Mouse (Mus musculus): ENCODE data around the gene Slc2a3. TPM values are rescaled to one million over a fixed set of nuclear protein-coding genes. Genes with fewer than 3 reads are reported as not detected.
"Not testable (repeated sequence)": the region's sequence is repeated elsewhere in the genome, so short reads cannot be mapped to it uniquely, and the experiment has no call there.

The Slc2a3 gene
- polyA plus RNA-seq, 1 experiment from 2014 or later, result 100 TPM

DNA sequence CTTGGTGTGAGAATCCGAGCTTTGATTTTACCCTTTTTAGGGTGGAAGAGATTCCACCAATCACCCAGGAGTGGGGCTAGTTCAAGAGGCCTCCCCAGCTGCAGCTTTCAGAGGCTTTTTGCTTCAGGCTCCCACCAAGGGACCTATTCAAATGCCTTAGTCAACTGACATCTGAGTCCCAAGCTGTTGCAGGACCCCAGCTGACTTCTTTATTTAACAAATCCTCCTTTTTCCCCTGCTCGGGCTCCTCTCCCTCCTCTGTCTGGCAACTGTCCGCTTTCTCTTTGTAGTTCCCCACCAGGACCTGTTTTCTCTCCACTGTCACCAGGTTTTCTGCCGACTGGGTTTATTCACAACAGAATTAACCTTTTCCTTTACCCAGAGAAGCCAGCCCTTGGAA, 85.6 kb downstream of the Slc2a3 start:
- WGBS, result 10% methylated on average over 4 of the region's 4 CpGs

DNA sequence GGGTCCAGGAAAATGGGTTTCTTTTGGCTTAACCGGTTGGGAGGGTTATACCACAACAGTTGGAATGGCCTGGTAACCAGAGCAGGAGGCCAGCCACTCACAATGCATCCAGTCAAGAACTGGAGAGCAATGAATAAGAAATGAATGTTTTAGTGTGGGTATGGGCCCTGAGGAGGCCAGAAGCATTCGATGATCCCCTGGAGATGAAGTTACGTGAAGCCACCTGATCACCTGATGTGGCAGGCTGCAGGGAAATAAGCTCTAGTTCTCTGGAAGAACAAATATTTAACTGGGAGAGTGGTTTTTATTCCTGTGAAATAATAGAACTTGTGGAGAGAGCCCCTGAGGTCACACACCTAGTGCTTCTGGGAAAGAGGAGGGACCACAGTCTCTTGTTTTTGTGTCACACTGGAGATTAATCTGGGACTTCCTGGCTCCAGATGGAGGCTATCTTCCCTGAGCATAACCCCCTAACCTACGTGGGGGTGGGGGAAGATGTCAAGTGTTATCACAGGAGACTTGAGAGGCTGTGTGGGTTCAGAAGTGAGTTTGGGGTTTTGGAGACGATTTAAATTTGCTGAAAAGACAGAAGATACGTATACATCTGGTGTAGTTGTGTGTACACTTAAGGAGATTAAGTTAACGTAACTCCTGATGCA, 86.6 kb downstream of the Slc2a3 start:
- no peak for ATAC-seq (ENCODE audit: insufficient number of reproducible peaks, low FRiP score, low TSS enrichment, low read depth)
- Histone ChIP-seq H3K9me3 (no peaks in the 10 kb centered on the region), H3K4me3 (no peak overlapping the region), H3K36me3 (no peaks in the 10 kb centered on the region), H3K4me1 (no peaks in the 10 kb centered on the region), H3K9ac (no peak overlapping the region), H3K27me3 (no peaks in the 10 kb centered on the region), H3K4me2 (no peak overlapping the region), H3K27ac (no peak overlapping the region)
- WGBS, result 58% methylated on average over 7 of the region's 7 CpGs

More for the DNA sequence above, 85.6 kb downstream of the Slc2a3 start:
- H3K36me3 ChIP-seq, result no peaks in the 10 kb centered on the region
- H3K4me3 ChIP-seq, result no peak overlapping the region
- no peak overlapping the region for H3K4me2 ChIP-seq
- H3K27me3 ChIP-seq, result no peaks in the 10 kb centered on the region
- no peaks in the 10 kb centered on the region for H3K9me3 ChIP-seq
- no peak overlapping the region for H3K27ac ChIP-seq
- ATAC-seq (ENCODE audit: insufficient number of reproducible peaks, low FRiP score, low TSS enrichment, low read depth), result no peak
- no peaks in the 10 kb centered on the region for H3K4me1 ChIP-seq
- no peak overlapping the region for H3K9ac ChIP-seq

DNA sequence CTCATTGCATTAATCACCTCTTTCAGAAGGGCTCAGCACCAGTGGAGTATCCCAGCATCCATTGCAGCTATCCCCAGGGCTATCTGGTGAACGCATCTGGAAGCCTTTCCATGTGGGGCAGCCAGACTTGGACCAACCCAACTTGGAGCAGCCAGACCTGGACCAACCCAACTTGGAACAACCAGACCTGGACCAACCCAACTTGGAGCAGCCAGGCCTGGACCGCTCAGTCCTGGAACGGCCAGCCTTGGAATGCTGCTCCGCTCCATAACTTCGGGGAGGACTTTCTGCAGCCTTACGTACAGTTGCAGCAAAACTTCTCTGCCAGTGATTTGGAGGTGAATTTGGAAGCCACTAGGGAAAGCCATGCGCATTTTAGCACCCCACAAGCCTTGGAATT, 88.3 kb downstream of the Slc2a3 start:
- not testable (repeated sequence) for H3K4me3 ChIP-seq, H3K27ac ChIP-seq, H3K27me3 ChIP-seq, H3K9ac ChIP-seq, H3K36me3 ChIP-seq, H3K9me3 ChIP-seq, H3K4me2 ChIP-seq, H3K4me1 ChIP-seq
- ATAC-seq (ENCODE audit: insufficient number of reproducible peaks, low FRiP score, low TSS enrichment, low read depth), result peak; percentile 55; the same call in 1 of the 2 replicates
- 73% methylated on average over 7 of the region's 7 CpGs for WGBS

DNA sequence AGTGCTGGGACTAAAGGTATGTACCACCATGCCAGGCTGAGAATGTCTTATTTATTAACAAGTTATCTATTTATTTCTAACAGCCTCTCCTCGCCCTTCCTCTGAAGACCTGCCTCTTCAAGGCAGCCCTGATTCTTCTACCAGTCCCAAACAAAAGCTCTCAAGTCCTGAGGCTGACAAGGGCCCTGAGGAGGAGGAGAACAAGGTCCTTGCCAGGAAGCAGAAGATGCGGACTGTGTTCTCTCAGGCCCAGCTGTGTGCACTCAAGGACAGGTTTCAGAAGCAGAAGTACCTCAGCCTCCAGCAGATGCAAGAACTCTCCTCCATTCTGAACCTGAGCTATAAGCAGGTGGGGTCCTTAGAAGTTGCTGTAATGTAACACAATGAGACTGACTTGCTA, 90.0 kb downstream of the Slc2a3 start:
- Histone ChIP-seq H3K27me3 (peaks cover 14% of the 10 kb centered on the region; the same call in 1 of the 2 replicates), H3K4me2 (no peak overlapping the region), H3K4me3 (no peak overlapping the region), H3K36me3 (no peaks in the 10 kb centered on the region), H3K27ac (no peak overlapping the region), H3K9ac (no peak overlapping the region), H3K9me3 (no peaks in the 10 kb centered on the region), H3K4me1 (0 out of 2 replicates have a peak, but pooled peaks cover 2% of the 10 kb centered on the region)
- 81% methylated on average over 2 of the region's 2 CpGs for WGBS
- ATAC-seq (ENCODE audit: insufficient number of reproducible peaks, low FRiP score, low TSS enrichment, low read depth), result no peak

DNA sequence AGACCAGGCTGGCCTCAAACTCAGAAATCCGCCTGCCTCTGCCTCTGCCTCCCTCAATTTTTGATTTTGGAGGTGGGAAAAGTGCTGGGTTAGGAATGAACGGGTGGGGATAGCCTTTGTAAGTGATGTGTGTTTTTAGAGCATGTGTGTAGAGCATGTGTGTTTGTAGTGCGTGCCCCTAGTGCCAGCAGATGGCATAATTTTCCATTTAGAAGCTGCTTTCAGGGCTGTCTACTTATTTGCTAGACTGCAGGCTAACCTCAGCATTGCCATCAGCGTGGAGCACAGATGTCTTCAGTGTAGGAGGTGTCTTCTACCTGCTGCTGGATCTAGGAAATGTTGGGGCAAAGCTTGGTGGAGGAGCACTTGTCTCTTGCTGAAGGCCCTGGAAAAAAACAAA, 92.6 kb downstream of the Slc2a3 start:
- Histone ChIP-seq H3K9ac (no peak overlapping the region), H3K9me3 (no peaks in the 10 kb centered on the region), H3K27ac (no peak overlapping the region), H3K4me2 (no peak overlapping the region), H3K36me3 (no peaks in the 10 kb centered on the region), H3K27me3 (peaks cover 21% of the 10 kb centered on the region; the same call in 1 of the 2 replicates), H3K4me3 (no peak overlapping the region), H3K4me1 (0 out of 2 replicates have a peak, but pooled peaks cover 3% of the 10 kb centered on the region)
- ATAC-seq (ENCODE audit: insufficient number of reproducible peaks, low FRiP score, low TSS enrichment, low read depth), result no peak
- WGBS, result 66% methylated on average over 4 of the region's 4 CpGs

DNA sequence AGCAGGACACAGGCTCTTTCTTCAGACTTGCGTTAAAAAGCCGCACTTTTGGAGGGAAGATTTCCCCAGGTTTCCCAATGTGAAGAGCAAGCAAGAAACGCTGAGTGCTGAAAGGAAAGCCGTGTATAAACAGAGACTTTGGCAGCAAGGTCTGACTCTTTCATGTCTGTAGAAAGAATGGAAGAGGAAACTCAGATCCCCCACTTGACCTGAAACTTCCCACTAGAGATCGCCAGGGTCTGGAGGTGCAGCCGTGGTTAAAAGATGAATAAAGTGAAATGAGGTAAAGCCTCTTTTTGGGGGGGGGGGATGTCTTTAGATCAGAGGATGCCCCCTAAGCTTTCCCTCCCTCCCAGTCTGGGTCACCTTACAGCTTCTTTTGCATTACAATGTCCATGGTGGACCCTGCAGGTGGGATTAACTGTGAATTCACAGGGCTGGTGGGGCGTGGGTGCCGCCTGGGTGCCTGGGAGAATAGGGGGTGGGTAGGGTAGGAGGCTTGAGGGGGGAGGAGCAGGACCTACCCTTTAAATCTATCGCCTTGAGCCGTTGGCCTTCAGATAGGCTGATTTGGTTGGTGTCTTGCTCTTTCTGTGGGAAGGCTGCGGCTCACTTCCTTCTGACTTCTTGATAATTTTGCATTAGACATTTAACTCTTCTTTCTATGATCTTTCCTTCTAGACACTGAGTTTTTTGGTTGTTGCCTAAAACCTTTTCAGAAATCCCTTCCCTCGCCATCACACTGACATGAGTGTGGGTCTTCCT, 94.2 kb downstream of the Slc2a3 start, which contains the start of gene Nanog:
Gene Nanog (plus strand): TSS at position 454 of the 765 bp plus-strand sequence.
- Histone ChIP-seq H3K27ac (no peak within 1 kb of the TSS), H3K27me3 (peaks cover 21% of the 10 kb centered on the region; the same call in 1 of the 2 replicates), H3K36me3 (no peaks in the 10 kb centered on the region), H3K4me2 (no peak within 1 kb of the TSS), H3K4me3 (no peak within 1 kb of the TSS), H3K9me3 (no peaks in the 10 kb centered on the region), H3K9ac (no peak within 1 kb of the TSS), H3K4me1 (peaks cover 12% of the 10 kb centered on the region)
- WGBS, result 24% methylated on average over 12 of the region's 12 CpGs
- no peak for ATAC-seq (ENCODE audit: insufficient number of reproducible peaks, low FRiP score, low TSS enrichment, low read depth)

DNA sequence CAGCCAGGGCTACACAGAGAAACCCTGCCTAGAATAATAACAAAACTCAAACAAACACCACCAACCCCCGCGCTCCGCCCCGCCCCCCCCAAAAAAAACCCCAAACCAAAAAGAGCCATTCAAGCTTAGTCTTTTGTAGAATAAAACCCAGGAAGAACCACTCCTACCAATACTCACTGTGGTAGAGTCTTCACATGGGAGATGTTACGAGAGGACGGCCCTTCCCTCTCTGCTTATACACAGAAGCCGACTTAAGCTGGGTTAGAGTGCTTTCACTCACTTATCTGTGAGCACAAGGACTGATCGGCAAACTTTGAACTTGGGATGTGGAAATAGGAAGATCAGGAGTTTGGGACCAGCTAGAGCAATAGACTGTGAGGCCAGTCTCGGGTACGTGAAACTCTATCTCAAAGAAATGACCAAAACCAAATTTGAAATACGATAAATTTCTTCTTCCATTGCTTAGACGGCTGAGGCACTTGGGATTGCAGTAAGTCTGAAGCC, 95.1 kb downstream of the Slc2a3 start:
- no peak overlapping the region for H3K4me3 ChIP-seq
- H3K4me1 ChIP-seq, result peaks cover 14% of the 10 kb centered on the region
- H3K9me3 ChIP-seq, result no peaks in the 10 kb centered on the region
- H3K27ac ChIP-seq, result no peak overlapping the region
- 72% methylated on average over 12 of the region's 12 CpGs for WGBS
- ATAC-seq (ENCODE audit: insufficient number of reproducible peaks, low FRiP score, low TSS enrichment, low read depth), result no peak
- peaks cover 21% of the 10 kb centered on the region; the same call in 1 of the 2 replicates for H3K27me3 ChIP-seq
- H3K4me2 ChIP-seq, result no peak overlapping the region
- H3K36me3 ChIP-seq, result no peaks in the 10 kb centered on the region
- H3K9ac ChIP-seq, result no peak overlapping the region

DNA sequence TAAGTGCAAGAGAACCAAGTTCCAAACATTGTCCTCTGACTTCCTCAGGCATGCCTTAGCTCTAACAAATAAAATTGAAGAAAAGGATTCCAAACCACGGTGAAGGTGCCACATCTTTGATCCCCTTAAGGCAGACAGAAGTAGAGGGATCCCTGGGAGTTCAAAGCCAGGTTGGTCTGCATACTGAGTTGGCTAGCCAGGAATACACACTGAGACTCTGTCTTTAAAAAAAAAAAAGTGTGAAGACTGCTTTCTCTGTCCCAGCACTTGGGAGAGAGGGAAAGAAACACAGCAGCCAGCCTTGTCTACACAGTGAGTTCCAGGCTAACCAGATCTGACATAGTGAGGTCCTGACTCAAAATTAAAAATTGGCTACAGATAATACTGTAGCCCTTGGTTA, 97.7 kb downstream of the Slc2a3 start:
- Histone ChIP-seq H3K9me3 (no peaks in the 10 kb centered on the region), H3K9ac (no peak overlapping the region), H3K4me2 (no peak overlapping the region), H3K4me3 (no peak overlapping the region), H3K27ac (no peak overlapping the region), H3K27me3 (peaks cover 21% of the 10 kb centered on the region; the same call in 1 of the 2 replicates), H3K36me3 (no peaks in the 10 kb centered on the region), H3K4me1 (peaks cover 14% of the 10 kb centered on the region)
- ATAC-seq (ENCODE audit: insufficient number of reproducible peaks, low FRiP score, low TSS enrichment, low read depth), result no peak
- 16% methylated on average over 1 of the region's 1 CpGs for WGBS

DNA sequence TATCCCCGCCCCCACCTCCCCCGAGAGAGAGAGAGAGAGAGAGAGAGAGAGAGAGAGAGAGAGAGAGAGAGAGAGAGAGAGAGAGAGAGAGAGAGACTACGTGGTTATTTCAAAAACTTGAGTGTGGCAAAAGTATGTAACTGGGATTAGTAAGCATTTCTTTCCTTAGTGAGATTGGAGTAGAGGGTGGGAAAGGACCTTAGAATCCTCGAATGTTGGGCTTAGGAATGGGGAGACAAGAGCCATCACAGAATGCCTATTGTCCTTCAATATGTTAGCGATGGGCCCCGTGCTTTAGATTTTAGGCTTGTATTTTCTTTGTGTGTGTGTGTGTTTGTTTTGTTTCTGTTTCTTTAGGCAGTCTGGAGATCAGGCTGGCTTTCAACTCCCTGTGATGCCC, 98.2 kb downstream of the Slc2a3 start:
- Histone ChIP-seq H3K36me3 (no peaks in the 10 kb centered on the region), H3K9me3 (no peaks in the 10 kb centered on the region), H3K9ac (no peak overlapping the region), H3K4me3 (no peak overlapping the region), H3K27ac (peak overlapping the region; percentile 82; the same call in 1 of the 2 replicates), H3K27me3 (peaks cover 21% of the 10 kb centered on the region; the same call in 1 of the 2 replicates), H3K4me2 (peak overlapping the region; percentile 46), H3K4me1 (peaks cover 14% of the 10 kb centered on the region)
- 18% methylated on average over 6 of the region's 6 CpGs for WGBS
- no peak for ATAC-seq (ENCODE audit: insufficient number of reproducible peaks, low FRiP score, low TSS enrichment, low read depth)

DNA sequence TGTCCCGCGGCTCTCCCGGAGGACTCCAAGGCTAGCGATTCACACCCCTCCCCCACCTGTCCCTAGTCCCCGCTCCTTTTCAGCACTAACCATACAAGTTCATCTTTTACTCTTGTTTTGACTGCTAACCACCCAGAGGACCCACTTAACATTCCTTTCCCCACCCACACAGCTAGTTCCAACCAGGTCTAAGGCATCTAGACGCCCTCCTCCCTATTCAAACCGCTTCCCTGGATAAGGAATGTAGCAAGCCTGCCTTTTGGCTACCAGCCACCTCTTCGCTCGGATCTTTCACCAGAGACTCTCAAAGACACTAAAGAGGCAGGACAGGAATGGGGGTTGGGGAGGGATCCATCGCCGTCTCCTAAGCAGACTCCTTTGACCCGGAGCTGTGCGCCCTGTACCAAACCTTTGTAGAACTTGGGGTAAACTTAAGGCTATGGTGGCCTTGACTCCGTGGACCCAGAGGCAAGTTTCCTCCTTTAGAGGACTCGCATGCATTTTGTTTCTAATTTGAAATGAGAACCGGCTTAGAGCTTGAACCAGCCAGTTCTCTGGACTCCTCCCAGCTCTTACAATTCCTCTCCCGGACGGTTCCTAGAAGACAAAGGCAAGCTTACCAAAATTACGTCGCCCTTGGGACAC, 98.8 kb downstream of the Slc2a3 start:
- 4% methylated on average over 20 of the region's 20 CpGs for WGBS
- peak overlapping the region; percentile 31 for H3K4me3 ChIP-seq
- peak overlapping the region; percentile 46 for H3K4me2 ChIP-seq
- H3K36me3 ChIP-seq, result no peaks in the 10 kb centered on the region
- H3K4me1 ChIP-seq, result peaks cover 14% of the 10 kb centered on the region
- peak overlapping the region; percentile 82 for H3K27ac ChIP-seq
- ATAC-seq (ENCODE audit: insufficient number of reproducible peaks, low FRiP score, low TSS enrichment, low read depth), result peak; percentile 80
- peaks cover 15% of the 10 kb centered on the region; the same call in 1 of the 2 replicates for H3K27me3 ChIP-seq
- H3K9ac ChIP-seq, result no peak overlapping the region
- no peaks in the 10 kb centered on the region for H3K9me3 ChIP-seq

DNA sequence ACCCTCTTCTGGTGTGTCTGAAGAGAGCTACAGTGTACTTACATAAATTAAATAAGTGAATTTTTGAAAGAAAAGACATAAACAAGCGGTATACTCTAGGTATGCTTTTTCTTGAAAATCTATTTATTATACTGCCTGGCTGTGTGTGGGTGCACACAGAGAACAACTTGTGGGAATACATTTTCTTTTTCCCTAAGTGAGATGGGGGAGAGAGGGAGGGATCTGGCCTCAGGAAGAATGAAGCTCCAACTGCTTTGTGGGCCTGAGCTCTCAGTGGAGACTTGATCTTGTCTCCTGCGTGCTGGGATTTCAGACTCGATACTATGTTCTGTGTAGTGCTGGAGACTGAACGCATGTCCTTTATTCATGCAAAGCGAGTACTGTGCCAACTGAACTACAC, 99.6 kb downstream of the Slc2a3 start:
- Histone ChIP-seq H3K36me3 (no peaks in the 10 kb centered on the region), H3K4me1 (peaks cover 14% of the 10 kb centered on the region), H3K9me3 (no peaks in the 10 kb centered on the region), H3K4me2 (no peak overlapping the region), H3K9ac (no peak overlapping the region), H3K27me3 (peaks cover 10% of the 10 kb centered on the region; the same call in 1 of the 2 replicates), H3K4me3 (no peak overlapping the region), H3K27ac (peak overlapping the region; percentile 47; the same call in 1 of the 2 replicates)
- 73% methylated on average over 5 of the region's 5 CpGs for WGBS
- no peak for ATAC-seq (ENCODE audit: insufficient number of reproducible peaks, low FRiP score, low TSS enrichment, low read depth)

Measured in limb, embryonic 15.5 days (tissue).